Mouse (Mus musculus): ENCODE data around the gene Psmc5. TPM values are rescaled to one million over a fixed set of nuclear protein-coding genes. Genes with fewer than 3 reads are reported as not detected.

Gene Psmc5
- total RNA-seq, 2 experiments from 2014 or later: 132 to 133 TPM

- DNase-seq (ENCODE audit: low spot score in 2 of 2): no peak
Observed at GRCm38 (mm10) chr11:106306065-106306385, 50.1 kb downstream of the Psmc5 start.

- no peak for DNase-seq (ENCODE audit: low spot score in 2 of 2)
Observed at GRCm38 (mm10) chr11:106306758-106307157, 50.8 kb downstream of the Psmc5 start.

GRCm38 (mm10) chr11:106307432-106307831, 51.5 kb downstream of the Psmc5 start:
- no peak for DNase-seq (ENCODE audit: low spot score in 2 of 2)

GRCm38 (mm10) chr11:106308162-106308561, 52.2 kb downstream of the Psmc5 start:
- no peak for DNase-seq (ENCODE audit: low spot score in 2 of 2)

DNA sequence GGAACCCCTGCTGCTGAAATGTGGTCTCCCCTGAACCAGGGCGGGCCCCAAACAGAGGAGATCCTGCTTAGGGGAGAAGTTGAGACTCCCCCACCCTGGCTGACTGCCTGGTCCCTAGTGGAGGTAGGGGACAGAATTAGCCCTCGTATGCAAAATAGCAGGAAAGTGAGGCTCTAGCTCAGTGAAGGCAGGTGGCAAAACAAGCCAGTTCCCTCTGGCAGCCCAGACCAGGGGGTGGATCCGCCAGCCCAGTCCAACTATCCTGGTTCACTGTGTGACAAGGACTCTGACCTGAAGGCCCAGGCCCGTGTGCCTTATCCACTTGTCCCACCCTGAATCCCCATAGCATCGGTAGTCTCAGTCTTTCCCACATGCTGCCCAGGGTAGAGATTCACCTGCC, 54.2 kb downstream of the Psmc5 start:
- no peak for DNase-seq (ENCODE audit: low spot score in 2 of 2)

Other genes with a start within 250 kb of the Psmc5 start
- under 1 TPM; 0.76 to 0.82 TPM for gene Kcnh6, start 248.0 kb upstream of the Psmc5 start, total RNA-seq (2021)
- gene Dcaf7, start 219.3 kb upstream of the Psmc5 start, total RNA-seq (2021): 100 to 1,000 TPM; 184 to 190 TPM
- 10 to 100 TPM; 15.1 to 15.2 TPM for gene Taco1, start 190.1 kb upstream of the Psmc5 start, total RNA-seq (2021)
- gene Map3k3, start 171.5 kb upstream of the Psmc5 start, total RNA-seq (2021): 10 to 100 TPM; 26.7 to 27.7 TPM
- gene Gm10840, start 95.3 kb upstream of the Psmc5 start, total RNA-seq (2021): not detected
- 100 to 1,000 TPM; 100 to 112 TPM for gene Limd2, start 95.3 kb upstream of the Psmc5 start, total RNA-seq (2021)
- 10 to 100 TPM; 28.8 to 32.3 TPM for gene Strada, start 54.0 kb upstream of the Psmc5 start, total RNA-seq (2021)
- gene Ccdc47, start 39.8 kb upstream of the Psmc5 start, total RNA-seq (2021): 100 to 1,000 TPM; 101 to 102 TPM
- 10 to 100 TPM; 70.6 to 80.4 TPM for gene Ddx42, start 39.2 kb upstream of the Psmc5 start, total RNA-seq (2021)
- 10 to 100 TPM; 37.8 to 39.4 TPM for gene Ftsj3, start 75 bp upstream of the Psmc5 start, total RNA-seq (2021)
- 10 to 100 TPM; 22.0 to 23.0 TPM for gene Smarcd2, start 16.8 kb downstream of the Psmc5 start, total RNA-seq (2021)
- under 1 TPM; 0.16 to 0.20 TPM for gene Tcam1, start 20.5 kb downstream of the Psmc5 start, total RNA-seq (2021)
- not detected for gene Gh, start 45.7 kb downstream of the Psmc5 start, total RNA-seq (2021)
- under 1 TPM; 0.38 to 0.59 TPM for gene Cd79b, start 58.6 kb downstream of the Psmc5 start, total RNA-seq (2021)
- gene Scn4a, start 97.1 kb downstream of the Psmc5 start, total RNA-seq (2021): under 1 TPM in 1 of 2 experiments, not detected in 1; 0.38 TPM
- gene Prr29, start 109.3 kb downstream of the Psmc5 start, total RNA-seq (2021): under 1 TPM in 1 of 2 experiments, not detected in 1; 0.91 TPM
- 1 to 10 TPM; 4.6 to 4.7 TPM for gene Icam2, start 131.9 kb downstream of the Psmc5 start, total RNA-seq (2021)
- gene Ern1, start 231.7 kb downstream of the Psmc5 start, total RNA-seq (2021): 1 to 10 TPM; 8.5 to 8.7 TPM

All from layer of hippocampus, postnatal 10 days (tissue).